Mouse (Mus musculus): ENCODE results near the gene Spint2. TPM values are rescaled to one million over a fixed set of nuclear protein-coding genes. Genes with fewer than 3 reads are reported as not detected.

The Spint2 gene
- polyA plus RNA-seq (2012; ENCODE audit: insufficient read depth, low replicate concordance) = 19.9 and 37.0 TPM in 2 replicates

DNA sequence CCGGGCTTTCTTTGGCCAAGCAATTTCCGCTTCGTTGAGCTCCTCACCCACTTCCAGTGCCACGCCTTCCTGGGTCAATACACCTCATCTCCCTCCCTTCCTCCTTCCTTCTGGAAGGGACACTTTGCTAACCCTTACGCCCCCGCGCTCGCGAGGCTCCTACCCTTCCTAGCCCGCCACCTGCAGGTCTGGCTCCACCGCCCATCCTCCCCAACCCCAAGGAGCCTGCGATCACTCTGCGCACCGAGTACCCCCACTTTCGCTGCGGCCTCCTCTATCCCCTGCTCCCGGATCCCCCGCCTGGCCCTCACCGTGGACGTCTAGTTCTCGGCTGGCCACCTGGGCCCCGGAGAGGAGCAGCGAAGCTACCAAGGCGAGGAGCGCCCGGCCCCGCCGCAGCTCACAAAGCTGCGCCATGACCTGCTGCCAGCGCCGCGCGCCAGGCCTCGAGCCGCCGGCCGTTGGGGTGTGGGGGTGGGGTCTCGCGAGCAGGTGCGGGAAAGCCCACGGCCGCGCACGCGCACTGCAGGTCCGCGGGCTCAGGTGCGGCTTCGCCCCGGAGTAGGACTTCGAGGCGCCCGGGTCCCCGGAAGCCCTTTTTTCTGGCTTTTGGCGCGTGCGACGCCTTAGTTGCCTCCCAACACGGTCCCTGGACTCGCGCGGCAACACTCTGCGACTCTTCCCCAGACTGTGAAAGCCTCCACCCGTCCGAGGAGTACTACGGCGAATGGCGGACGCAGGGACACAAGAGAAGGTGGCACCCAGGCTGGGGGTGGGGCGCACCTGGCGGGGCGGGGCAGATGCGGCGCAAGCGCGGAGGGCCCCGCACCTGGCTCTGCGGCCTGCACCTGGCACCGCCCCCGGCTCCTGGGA lies at the start of gene Spint2:
Gene Spint2, minus strand, starts transcription at position 712 of the 873 bp plus-strand sequence.
- peaks cover 32% of the 10 kb centered on the region for H3K4me1 ChIP-seq
- peak within 1 kb of the TSS; percentile 93 for H3K4me3 ChIP-seq (replicated peaks)
- H3K36me3 ChIP-seq (replicated peaks; ENCODE audit: low read length) = no peaks in the 10 kb centered on the region
- peaks cover 59% of the 10 kb centered on the region for H3K27me3 ChIP-seq (replicated peaks)
- H3K9me3 ChIP-seq = peaks cover 7% of the 10 kb centered on the region; the same call in 1 of the 2 replicates
- no peak for TF ChIP-seq GATA1 (IDR thresholded peaks at IDR 0.05; ENCODE audit: borderline replicate concordance, low read length)
- TF ChIP-seq FLI1 (IDR thresholded peaks at IDR 0.05; ENCODE audit: low read length) = no peak

DNA sequence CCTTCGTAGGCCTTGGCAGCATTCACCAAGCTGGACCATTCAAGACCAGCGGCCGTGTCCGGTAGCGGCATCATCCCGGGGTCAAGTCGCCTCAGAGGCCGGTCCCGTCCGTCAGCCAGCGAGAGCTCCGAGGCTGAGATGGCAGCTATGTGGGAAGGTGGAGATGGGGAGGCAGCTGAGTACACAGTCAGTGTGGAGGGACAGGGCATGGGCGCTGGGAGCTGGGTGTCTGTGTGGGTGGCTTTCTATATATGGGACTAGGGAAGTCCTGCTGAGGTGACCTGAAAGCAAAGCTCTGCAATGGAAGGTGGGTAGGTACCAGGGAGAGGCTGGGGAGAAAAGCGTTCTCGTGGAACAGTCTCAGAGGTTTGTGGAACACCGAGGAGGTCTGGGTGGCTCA lies 47.3 kb upstream of the Spint2 start:
- TF ChIP-seq GATA1 (IDR thresholded peaks at IDR 0.05; ENCODE audit: borderline replicate concordance, low read length) = no peak
- TF ChIP-seq FLI1 (IDR thresholded peaks at IDR 0.05; ENCODE audit: low read length) = no peak
- Histone ChIP-seq H3K4me1 (peaks cover 3% of the 10 kb centered on the region; the same call in 1 of the 2 replicates), H3K27me3 (replicated peaks) (peaks cover 1% of the 10 kb centered on the region), H3K9me3 (no peaks in the 10 kb centered on the region), H3K4me3 (replicated peaks) (no peak overlapping the region), H3K36me3 (replicated peaks; ENCODE audit: low read length) (peaks cover 67% of the 10 kb centered on the region)

DNA sequence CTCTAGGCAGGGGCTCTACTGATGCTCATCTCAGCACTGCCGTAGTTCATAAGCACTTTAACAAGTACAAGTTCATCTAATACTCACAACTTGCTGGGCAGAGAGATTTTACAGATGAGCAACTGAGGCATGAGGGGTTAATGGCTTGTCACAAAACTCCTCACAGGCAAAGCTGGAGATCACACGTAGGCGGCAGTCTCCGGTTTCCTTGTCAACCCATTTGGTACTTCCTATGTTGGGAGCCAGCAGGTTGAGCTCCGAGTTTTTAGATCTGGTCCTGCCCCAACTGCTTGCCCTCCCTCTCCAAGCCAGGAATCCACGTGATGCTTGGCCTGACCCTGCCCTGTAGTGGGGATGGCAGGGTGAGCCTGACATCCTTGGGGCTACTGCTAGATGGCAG lies 45.4 kb upstream of the Spint2 start:
- peaks cover 1% of the 10 kb centered on the region for H3K27me3 ChIP-seq (replicated peaks)
- H3K9me3 ChIP-seq = no peaks in the 10 kb centered on the region
- TF ChIP-seq GATA1 (IDR thresholded peaks at IDR 0.05; ENCODE audit: borderline replicate concordance, low read length) (no peak), FLI1 (IDR thresholded peaks at IDR 0.05; ENCODE audit: low read length) (no peak)
- no peak overlapping the region for H3K4me3 ChIP-seq (replicated peaks)
- peaks cover 3% of the 10 kb centered on the region; the same call in 1 of the 2 replicates for H3K4me1 ChIP-seq
- peaks cover 61% of the 10 kb centered on the region for H3K36me3 ChIP-seq (replicated peaks; ENCODE audit: low read length)

DNA sequence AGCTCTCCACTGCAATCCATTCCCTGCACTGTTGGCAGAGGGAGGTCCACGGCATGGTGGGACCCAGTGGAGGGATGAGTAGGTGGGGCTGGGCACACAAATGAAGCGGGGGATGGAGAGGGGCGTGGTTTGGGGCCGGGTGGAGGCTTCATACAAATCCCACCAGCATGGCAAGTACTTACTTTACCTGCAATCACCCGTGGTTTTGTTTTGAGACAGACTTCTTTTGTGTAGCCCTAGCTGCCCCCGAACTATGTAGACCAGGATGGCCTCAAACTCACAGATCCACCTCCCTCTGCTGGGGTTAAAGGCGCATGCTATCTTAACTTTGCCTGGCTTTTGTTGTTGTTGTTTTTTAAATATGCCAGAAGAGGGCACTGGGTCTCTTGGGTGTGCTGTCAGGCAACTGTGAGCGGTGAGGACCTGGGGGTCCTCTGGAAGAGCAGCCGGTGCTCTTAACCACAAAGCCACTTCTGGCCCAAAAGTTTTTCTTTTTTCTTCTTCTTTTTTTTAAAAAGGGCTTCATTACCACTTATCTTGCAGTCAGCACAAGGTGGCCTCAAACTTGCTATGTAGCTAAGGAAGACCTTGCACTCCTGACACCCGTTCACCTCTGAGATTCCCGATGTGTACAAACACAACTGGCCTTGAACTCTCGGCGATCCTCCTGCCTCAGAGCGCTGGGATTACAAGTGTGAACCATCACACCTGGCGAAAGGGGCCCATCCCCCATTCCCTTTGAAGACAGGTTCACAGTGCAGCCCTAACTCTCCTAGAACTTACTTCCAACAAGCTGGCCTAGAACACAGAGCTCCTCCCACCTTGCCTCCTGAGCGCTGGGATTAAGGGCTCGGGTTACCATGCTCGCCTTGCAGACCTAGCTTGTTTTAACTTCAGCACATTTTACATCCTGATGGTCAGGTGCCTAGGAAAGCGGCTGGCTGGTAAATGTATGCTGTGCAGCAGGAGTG lies 37.9 kb upstream of the Spint2 start:
- peaks cover 24% of the 10 kb centered on the region for H3K27me3 ChIP-seq (replicated peaks)
- TF ChIP-seq GATA1 (IDR thresholded peaks at IDR 0.05; ENCODE audit: borderline replicate concordance, low read length) = no peak
- TF ChIP-seq FLI1 (IDR thresholded peaks at IDR 0.05; ENCODE audit: low read length) = no peak
- no peak overlapping the region for H3K4me3 ChIP-seq (replicated peaks)
- H3K4me1 ChIP-seq = peaks cover 52% of the 10 kb centered on the region
- peaks cover 18% of the 10 kb centered on the region for H3K36me3 ChIP-seq (replicated peaks; ENCODE audit: low read length)
- no peaks in the 10 kb centered on the region for H3K9me3 ChIP-seq

DNA sequence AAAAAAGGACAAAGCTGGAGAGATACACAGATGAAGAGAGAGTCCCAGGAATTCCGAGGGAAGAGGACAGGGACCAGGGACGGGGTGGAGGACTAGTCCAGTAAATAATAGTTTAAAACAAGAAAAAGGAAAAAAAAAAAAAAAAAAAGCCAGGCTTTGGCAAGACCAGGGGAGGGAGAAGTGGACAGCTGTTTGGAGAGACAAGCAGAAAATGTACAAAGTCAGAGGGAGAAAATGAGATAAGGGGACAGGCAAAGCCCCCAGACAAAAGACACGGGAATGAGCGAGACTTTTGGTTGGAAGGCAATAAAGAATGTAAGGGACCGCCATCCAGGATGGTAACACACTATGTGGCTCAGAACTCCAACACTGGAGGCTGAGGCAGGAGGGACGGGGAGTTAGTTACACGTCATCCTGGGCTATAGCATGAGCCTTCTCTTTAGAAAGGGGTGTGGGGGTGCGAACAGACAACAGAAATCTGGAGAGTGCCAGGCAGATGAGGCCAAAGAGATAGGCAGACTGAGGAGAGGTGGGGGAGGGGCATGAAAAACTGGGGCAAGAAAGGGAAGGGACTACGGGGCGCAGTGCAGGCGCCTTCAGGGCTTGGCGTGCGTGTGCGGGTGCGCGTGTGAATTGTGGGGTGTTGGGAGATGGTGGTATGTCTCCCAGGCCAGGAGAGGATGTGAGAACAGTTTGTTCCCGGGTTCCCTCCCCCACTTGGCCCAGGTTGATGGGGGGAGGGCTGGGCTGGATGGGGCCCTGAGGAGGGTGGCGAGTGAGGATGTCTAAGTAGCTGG lies 36.6 kb upstream of the Spint2 start:
- Histone ChIP-seq H3K27me3 (replicated peaks) (peaks cover 31% of the 10 kb centered on the region), H3K36me3 (replicated peaks; ENCODE audit: low read length) (peaks cover 9% of the 10 kb centered on the region), H3K4me1 (peaks cover 64% of the 10 kb centered on the region), H3K4me3 (replicated peaks) (peak overlapping the region; percentile 81), H3K9me3 (no peaks in the 10 kb centered on the region)
- TF ChIP-seq GATA1 (IDR thresholded peaks at IDR 0.05; ENCODE audit: borderline replicate concordance, low read length) (no peak), FLI1 (IDR thresholded peaks at IDR 0.05; ENCODE audit: low read length) (no peak)

DNA sequence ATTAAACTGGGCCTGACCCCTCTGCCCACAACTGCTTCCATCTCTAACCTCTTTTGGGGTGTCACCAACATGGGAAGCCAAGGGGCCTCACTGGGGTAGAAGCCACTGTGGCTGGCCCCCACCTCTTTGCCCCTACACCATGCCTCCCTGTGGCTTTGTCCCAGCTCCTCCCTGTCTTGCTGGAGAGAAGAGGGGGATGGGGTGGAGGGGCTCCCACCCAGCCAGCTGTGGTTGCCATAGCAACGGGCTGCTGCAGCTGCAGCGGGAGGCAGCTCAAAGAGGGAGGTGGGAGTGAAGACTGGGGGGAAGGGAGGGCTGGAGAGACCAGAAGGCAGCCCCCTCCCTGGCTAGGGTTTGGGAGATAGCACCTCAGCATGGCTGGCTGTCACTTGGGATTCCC lies 35.8 kb upstream of the Spint2 start:
- peak overlapping the region; percentile 44 for H3K4me3 ChIP-seq (replicated peaks)
- H3K27me3 ChIP-seq (replicated peaks) = peaks cover 37% of the 10 kb centered on the region
- TF ChIP-seq FLI1 (IDR thresholded peaks at IDR 0.05; ENCODE audit: low read length) = no peak
- TF ChIP-seq GATA1 (IDR thresholded peaks at IDR 0.05; ENCODE audit: borderline replicate concordance, low read length) = no peak
- peaks cover 8% of the 10 kb centered on the region for H3K36me3 ChIP-seq (replicated peaks; ENCODE audit: low read length)
- H3K9me3 ChIP-seq = no peaks in the 10 kb centered on the region
- H3K4me1 ChIP-seq = peaks cover 71% of the 10 kb centered on the region

DNA sequence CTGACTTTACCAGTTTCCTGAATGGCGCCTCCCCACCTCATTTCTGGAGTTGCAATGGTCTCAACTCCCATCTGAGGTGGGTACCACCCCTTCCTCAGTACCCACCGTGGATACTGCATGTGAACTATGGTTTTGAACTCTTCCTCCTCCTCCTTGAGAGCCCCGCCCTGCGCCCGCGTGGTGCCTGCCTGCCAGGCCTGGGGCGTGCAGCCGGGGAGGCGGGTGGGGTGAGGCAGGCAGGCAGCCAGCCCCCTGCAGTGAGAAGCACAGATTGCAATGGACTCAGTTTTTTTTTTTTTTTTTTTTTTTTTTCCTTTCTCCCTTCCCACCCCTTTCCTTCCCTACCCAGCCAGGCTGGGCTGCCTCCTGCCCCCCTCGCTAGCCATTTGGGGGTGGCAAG lies 35.3 kb upstream of the Spint2 start:
- Histone ChIP-seq H3K9me3 (no peaks in the 10 kb centered on the region), H3K4me1 (peaks cover 72% of the 10 kb centered on the region), H3K27me3 (replicated peaks) (peaks cover 38% of the 10 kb centered on the region), H3K36me3 (replicated peaks; ENCODE audit: low read length) (peaks cover 4% of the 10 kb centered on the region), H3K4me3 (replicated peaks) (no peak overlapping the region)
- TF ChIP-seq FLI1 (IDR thresholded peaks at IDR 0.05; ENCODE audit: low read length) = no peak
- no peak for TF ChIP-seq GATA1 (IDR thresholded peaks at IDR 0.05; ENCODE audit: borderline replicate concordance, low read length)

DNA sequence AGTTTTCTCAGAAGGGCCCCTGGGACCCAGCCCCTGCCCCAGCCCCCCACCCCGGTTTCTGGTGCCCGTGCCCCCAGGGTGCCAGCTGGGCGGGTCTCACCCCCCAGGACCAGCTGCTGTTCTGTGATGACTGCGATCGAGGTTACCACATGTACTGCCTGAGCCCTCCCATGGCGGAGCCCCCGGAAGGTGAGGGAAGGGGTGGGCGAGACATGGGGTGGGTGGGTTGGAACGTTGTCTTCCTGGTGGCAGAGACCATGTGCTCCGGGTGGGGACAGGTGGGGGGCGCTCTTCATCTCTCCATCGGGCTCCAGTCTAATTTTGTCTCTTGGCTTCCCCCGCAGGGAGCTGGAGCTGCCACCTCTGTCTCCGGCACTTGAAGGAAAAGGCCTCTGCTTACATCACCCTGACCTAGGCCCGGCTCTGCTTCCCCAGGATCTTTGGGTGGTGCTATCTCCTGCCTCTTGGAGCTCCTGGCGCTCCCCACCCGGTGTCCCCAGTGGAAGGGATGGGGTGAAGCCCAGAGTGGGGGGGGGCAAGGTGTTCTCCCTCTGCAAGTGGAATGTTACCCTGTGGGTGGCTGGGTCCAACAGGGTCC lies 34.5 kb upstream of the Spint2 start:
- H3K4me1 ChIP-seq = peaks cover 72% of the 10 kb centered on the region
- TF ChIP-seq GATA1 (IDR thresholded peaks at IDR 0.05; ENCODE audit: borderline replicate concordance, low read length) (no peak), FLI1 (IDR thresholded peaks at IDR 0.05; ENCODE audit: low read length) (no peak)
- no peak overlapping the region for H3K4me3 ChIP-seq (replicated peaks)

More for the DNA sequence above, 34.5 kb upstream of the Spint2 start:
- no peaks in the 10 kb centered on the region for H3K9me3 ChIP-seq
- peaks cover 42% of the 10 kb centered on the region for H3K27me3 ChIP-seq (replicated peaks)
- H3K36me3 ChIP-seq (replicated peaks; ENCODE audit: low read length) = no peaks in the 10 kb centered on the region
